Mouse (Mus musculus): ENCODE measurements at regions not wholly inside any gene's neighbourhood (a gene's known extent, or its start where the extent isn't known, plus 50 kb on each side); places are given as distances from the start of the nearest gene placed in this dataset.

DNA sequence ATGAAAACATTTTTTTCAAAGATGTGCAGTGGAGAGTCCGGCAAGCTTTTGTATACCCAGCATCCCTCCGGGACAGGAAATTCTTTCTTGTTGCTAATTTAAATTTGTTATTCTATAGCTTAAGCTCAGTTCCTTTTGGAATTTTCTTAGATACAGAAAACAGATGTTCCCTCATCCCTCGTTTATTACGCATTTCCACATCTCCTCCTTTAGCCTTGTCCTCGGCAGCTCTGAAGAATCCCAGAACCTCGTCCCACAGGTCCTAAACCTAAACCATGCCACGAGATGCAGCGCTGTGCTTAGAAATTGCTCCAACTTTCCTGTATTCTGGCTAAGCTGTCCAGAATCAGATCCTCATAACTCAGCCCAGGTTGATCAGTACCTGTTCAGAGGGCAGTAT, 332.0 kb downstream of the Adgrl2 start:
- no peak for DNase-seq

DNA sequence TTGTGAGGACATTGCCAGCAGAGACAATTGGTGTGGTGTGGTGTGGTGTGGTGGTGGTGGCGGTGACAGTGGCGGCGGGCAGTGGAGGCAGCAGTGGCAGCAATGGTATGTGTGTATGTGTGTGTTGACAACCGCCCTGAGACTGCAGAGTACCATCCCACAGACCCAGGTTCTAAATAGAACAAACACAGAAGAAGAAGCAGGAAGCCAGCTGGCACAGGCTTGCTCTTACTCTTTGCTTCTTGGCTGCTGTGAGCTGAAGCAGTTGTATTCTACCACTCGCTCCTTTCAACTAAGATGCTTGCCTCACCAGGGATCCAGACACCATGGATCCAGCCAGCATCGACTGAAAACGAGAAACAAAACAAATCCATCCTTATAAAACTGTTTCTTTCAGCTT, 334.2 kb downstream of the Adgrl2 start:
- no peak for DNase-seq

DNA sequence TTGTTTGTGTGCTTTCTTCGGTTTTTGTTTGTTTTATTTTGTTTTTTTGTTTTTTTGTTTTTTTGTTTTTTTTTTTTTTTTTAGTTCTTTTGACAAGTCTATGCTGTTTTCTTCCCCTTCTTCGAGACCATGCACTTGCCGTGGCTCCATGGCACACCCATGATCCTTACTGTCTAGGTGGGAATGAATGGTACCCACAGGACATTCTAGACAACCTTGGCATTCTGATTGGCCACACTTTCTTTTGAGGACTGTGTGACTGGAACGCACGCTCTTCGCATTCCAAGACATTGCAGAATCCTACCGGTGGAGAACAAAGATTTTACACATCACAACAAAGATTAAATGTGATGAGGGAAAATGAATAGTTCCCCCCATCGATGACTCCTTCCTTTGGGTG, 340.1 kb downstream of the Adgrl2 start:
- DNase-seq = no peak

DNA sequence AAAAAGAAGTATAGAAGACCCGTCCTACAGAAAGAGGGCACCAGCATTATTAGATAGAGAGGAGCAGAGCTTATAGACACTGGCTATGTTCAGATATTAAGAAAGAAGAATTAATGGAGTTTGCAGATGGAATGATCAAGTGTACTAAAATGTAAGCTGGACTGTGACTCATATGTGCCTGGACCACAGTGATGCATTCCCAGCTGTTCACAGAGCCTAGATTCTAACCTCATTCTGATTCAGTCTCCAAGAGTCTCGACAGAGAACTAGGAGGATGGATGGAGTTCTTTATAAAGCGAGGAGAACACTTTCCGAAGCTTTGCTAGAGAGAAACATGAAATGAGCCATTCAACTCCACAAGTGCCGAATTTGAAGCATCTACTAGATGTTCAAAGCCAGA, 345.4 kb downstream of the Adgrl2 start:
- no peak for DNase-seq

DNA sequence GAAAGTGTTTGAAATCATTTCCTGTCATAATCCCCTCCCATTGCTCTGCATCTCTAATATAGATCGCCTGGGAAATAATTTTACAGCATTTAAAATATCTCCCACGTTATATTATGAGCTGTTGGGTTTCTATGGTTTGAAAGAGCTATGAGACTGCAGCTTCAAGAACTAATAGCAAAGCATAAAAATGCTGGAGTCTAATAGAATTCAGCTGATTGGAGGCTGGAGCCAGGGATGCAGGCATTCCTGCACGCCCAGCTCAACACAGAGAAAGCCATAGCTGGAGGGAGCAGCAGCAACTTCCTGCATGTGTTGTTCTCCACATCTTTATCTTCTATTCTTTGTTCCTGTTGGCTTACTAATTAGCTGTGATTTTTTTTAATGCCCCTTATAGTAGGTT, 348.8 kb downstream of the Adgrl2 start:
- DNase-seq = no peak

DNA sequence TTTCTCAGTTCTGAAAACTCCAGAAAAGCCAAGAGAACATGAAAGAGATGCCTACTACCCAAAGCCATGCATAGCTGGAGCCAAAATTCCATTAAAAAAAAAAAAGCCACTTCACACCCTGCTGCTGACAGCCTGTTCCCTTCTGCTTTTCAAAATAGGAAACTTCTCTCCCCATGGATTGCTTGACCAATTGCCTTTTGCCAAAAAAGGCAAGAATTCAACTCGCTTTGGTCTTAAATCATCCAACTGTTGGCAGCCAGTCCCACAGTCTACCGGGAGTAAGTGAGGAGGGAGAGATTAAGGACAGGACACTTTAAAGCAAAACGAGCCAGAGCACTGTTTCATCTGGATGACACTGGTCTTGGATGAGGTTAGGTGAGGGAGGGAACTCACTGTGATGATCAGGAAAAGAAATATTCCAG, 349.7 kb downstream of the Adgrl2 start:
- no peak for DNase-seq

DNA sequence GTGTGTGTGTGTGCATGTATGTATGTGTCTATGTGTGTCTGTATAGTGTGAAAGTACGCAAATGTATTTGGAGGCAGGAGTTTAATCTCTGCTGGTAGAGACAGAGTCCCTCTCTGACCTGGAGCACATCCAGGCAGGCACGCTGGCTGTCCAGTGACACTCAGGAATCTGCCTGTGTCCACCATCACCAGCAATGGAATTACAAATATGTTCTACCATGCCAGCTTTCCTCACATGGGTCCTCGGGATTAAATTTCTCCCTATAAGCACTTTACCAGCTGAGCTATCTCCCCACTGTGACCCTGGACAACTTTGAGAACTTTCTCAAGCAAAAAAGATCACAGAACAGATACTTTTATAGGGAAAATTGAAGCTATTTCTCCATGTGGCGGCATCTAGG, 355.3 kb downstream of the Adgrl2 start:
- no peak for DNase-seq

DNA sequence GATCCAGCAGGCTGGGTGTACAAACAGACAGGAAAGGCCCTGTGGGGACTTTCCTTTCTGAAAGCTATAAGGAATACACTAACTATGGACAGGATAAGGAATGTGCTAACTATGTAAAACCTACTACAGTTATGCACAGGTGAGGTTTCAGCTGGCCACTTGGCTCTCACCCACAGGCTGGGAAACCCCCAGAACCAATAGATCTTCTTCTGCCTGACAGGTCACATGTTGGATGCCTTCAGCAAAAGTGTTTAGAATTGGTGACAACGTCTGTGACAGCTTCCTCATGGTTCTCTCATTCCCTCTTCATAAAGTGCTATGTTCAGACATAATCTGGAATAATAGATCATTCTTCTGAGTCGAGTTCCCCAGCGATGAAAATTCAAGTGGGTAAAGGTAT, 356.0 kb downstream of the Adgrl2 start:
- no peak for DNase-seq

DNA sequence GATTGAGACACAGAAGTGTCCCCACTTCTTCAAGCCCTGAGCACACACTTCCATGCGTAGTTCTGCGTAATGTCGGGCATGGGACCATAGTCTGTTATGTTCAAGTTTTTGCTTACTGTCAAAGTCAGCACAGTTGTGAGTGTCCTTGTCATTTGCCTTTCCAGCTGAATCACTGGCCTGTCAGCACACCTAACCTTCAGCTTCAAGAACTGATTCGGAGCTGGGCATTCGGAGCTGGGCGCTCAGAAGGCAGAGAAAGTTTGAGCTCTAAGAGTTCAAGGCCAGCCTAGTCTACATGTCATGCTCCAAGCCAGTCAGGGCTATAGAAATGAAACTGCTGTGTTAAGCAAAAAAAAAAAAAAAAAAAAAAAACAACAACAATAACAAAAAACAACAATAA, 357.1 kb downstream of the Adgrl2 start:
- no peak for DNase-seq

DNA sequence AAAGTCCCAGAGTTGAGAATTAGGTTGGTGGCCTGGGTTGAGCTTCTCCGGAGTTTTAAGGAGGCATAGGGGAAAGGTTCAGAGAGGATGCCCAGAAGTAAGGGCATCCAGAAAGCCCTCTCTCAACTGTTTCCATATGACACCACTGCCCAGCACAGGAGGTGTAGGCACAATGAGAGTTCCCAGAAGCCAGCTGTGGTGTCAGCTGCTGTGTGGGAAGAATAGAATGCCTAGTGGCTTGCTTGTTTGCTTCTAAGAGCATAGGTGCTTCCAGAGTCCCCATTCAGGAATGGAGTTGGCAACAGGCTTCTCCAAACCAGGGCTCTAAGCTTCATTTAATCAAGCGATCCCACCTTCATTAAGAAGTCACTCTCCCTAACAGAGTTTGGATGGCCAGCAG, 357.9 kb downstream of the Adgrl2 start:
- DNase-seq = no peak

DNA sequence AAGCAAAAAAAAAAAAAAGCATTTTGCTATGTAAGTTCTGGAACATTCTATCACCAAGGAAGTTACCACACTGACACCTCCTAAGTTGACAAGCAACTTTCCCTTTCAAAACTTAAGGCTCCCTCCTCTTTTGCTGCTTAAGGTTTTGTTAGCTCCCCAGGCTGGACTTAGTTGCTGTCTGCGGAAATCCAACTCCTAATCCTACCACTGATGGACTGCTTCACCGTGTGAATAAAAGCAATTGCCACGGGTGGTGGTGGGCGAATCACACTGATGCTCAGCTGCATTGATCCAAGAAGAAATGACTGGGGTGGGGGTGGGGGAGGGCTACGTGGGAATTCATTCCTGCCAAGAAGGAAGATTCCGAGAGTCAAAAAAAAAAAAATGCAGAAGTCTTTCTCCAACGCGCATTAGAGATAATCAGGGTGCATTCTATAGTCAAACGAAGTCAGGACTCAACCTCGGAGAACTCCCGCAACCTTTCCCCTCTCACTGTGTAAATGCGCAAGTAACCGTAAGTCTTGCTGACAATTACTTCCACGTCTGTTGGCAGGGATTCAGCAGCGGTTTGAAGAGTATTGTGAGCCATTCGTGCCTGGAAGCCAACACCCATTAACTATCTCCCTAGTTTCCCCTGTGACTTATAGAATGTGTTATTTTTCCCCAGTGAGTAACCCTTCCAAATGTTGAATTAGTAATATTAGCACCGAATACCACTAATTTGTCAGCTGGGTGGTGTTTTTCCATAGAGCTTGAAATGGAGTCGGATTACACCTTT, 358.8 kb downstream of the Adgrl2 start:
- peak; percentile 62 for DNase-seq

DNA sequence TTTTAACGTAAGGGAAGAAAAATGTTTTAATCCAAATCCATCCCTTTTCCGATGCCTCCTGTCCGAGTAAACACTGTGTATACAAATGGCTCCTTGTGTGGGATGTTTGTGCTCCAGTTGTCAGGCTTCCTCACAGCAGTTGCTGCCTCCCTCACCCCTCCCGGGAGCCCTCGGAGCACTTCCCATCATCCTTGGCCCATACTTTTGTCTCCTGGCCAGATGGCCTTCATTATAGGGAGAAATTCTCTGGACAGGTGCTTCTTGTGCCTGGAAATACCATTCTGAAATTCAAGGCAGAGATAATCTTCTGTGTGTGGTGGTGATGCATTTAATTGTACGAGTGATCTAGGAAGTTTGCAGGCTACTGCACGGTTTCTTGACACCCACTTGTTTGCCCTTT, 359.5 kb downstream of the Adgrl2 start:
- DNase-seq = peak; percentile 28

DNA sequence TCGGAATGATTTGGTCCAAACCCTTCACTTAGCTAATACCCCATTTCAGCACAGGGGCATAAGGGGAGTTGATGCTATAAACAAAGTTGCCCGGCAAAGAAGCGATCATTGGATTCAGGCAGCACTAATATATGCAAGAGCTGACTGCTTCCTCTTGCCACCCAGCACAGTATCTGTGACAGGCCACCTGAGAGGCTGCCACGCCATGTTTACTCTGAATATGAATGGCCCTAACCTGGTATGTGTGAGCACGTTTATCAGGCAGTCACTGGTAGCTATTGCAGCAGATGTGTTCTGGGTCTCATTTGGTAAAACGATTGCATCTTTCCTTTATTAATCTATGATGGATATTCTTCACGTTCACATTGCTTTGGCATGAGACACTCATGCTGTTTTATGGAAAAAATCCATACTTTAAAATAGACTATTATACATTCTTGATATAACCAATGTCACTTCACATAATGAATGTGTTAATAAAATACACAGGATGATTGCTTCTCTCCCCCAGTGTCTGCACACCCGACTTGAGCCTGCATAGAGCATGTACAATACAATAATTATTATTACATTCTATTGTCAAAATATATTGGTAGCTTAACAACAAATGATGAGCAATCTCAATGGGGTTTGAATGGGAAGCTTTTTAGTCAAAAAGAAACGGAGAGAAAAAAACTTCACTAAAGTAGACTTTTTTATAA, 375.2 kb downstream of the Adgrl2 start:
- DNase-seq = no peak

DNA sequence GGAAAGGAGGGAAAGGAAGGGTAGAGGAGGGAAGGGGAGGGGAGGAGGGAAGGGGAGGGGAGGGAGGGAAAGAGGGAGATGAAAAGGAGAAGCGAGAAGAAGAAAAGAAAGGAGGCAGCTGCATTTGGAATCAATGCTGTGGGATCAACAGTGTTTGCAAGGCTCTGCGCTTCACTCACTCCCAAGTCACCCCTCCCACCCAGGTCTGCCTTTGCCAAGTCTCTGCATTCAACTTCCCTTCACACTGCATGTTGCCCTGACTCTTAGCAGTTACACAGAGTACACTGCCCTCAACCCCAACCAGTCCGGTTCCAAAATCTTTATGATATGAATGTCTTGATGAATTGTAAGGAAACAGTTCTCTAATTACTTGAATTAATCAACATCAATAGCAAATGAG, 376.9 kb downstream of the Adgrl2 start:
- DNase-seq = no peak

DNA sequence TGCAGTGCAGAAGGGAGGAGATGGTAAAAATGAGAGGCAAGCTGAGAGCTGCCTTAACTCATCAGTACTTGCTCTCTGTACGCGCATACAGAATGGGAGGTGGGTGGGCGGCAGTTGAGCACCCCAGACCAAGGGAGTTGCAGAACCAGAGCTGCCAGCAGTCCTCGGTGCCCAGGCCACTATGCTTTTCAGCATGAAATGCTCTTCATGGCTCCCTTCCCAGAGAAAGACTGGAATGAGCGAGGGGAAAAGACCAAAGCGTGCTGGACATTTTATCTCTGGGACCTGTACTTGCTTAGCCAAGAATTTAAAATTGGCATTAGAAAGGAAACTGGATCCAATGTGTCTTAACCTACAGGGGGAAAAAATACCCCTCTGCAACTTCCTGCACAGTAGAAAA, 387.1 kb downstream of the Adgrl2 start:
- DNase-seq = no peak

DNA sequence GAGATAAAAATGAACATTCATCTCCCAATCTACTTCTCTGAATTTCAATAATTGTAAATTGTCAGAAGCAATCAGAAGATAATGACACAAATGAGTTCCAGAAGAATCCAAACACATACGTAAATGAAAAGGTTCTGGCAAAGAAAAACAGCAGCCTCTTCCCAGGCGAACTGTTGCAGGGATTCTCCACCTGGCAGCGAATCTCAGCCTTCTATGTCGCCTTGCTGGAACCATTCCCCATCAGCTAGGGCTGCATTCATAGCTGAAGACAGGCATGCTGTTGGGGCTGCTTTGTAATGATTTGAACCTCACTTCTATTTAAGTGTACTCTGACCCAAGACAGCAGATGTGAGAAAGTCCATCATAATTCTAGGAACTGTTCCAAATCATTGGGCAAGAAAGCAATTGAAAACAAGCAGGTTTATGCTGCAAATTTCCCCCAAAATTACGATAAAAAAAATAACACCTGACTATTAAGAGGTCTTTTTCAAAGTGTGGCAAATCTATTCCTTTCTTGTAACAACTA, 387.6 kb downstream of the Adgrl2 start:
- DNase-seq = no peak

DNA sequence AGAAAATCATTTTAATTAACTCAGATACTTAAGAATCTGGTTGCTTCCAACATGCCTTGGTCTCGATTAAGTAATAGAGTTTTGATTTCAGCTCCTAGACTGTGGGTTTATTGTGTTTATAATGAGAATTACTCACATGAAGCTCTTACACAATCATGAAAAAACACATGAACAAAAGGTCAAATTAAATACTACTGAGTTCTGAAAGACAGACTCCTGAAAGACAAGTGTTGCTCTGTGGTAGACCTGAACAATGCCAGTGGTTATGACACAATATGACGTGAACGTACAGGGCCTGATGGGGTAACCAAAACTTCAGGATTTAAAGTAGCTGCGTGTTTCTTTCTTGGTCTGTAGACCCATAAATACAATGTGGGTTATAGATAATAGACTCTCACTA, 394.8 kb downstream of the Adgrl2 start:
- DNase-seq = no peak

DNA sequence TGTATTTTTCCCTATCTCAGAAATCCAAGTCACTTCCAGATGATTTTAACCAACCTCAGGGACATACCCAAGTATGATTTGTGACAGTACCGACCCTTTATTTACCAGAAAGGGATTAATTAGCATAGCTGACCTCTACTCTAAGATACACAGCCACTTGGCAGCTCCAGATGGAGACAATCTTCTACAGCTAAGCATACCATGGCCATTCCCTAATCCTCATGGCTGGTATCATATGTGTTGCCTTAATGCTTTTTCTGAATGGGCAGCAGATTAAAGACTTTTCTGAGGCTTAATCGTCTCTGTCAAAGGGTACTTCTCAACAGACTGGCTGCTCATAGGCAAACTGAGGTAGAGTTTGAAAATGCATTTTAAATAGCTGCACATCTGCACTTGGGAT, 400.8 kb downstream of the Adgrl2 start:
- peak; percentile 50 for DNase-seq

DNA sequence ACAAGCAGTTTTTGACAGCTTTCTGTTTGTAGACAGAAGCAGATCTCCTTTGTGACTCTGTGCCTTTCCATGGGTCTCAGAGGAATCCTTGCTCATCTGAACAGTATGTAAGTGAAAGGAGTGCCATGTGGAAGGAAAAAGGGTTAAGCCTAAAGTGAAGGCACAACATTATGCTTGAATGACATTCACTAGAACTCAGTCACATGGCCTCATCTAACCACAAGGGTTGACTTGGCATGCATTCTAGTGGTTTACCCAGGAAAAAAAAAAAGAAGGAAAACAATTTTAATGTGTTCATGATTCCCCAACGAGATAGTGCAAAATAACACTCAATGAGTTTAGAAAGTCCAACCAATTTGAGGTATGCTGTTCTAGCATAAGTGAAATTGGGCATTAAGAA, 414.6 kb downstream of the Adgrl2 start:
- no peak for DNase-seq

DNA sequence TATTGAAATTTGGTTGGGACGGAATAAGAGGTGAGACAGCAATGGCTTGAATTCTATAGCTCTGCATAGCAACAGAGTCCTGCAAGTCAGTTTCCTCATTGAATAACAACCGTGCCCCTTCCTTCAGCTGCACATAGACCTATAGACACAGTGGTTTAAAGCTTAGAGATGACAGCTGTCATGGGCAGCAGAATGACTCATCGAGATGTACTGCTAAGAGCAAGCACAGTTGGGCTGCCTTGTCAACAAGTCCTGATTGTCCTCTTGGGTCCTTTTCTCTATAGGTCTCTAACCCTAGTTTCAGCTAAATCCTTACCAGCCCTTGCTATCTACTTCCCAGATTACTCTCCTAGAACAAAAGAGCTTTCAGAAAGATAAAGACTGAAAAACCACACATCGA, 417.9 kb downstream of the Adgrl2 start:
- no peak for DNase-seq

DNA sequence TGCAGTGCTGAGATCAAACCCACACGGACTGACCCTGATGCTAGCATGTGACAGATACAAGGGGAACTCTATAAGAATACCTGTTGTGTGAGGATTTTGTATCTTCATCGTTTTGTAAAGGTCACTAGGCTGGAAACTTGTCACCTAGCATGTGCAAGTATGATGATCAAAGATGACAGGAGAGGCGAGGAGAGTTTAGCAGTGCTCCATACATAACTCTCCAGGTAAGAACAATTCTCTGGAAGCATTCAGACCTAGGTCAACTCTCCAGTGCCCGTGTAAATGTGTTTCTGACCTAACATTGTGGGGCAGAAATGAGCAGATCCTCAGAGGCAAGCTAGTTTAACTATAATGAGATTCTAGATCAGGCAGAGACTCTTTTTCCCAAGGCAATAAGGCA, 425.6 kb downstream of the Adgrl2 start:
- no peak for DNase-seq

DNA sequence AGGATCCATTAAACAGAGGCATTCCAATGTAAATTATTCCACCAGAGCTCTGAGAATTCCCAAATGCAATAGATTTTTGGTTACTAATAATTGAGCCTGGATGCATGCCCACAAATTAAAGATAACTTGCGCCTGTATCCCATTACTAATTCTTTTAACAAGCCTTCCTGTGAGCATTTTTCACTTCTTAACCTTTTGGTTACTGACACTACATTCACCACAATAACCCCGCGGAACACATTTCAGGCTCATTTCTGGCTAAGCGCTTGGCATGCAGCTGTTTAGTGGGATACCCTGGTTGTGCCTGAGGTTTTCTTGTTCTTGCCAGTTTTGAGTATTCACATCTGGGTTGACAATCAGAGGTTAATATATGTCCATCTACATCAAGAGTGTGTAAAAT, 429.1 kb downstream of the Adgrl2 start:
- no peak for DNase-seq

DNA sequence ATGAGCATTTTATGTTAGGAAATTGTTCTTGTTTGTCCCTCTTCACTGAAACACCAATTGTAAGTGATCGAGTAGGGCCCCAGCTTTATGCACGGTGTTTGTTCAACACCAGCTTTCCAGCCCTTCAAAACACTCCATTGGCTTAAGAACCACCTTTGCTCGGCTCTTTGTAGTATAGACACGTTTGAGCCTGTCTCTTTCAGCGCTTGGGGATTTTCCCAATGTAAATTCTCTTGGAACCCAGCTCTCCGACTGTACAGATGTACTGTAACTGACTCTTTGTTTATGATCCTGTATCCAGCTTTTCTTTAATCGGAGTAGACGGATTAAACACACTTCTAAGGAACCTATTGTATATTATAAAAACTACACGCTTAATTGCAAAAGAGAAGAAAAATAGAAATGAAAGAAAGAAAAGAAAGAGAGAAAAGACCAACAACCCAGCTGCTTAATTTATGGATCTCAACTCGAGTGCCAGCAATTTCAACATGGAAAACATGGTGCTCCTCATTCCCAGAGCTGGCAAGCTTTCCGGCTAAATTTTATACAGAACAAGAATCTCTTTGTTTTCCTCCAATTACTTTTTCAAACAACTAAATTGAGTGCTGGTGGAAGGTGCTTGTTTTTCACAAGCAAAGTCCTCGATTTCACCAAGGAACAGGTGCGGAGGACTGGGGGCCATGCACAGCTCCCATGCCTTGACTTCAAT, 430.4 kb downstream of the Adgrl2 start:
- DNase-seq = no peak

DNA sequence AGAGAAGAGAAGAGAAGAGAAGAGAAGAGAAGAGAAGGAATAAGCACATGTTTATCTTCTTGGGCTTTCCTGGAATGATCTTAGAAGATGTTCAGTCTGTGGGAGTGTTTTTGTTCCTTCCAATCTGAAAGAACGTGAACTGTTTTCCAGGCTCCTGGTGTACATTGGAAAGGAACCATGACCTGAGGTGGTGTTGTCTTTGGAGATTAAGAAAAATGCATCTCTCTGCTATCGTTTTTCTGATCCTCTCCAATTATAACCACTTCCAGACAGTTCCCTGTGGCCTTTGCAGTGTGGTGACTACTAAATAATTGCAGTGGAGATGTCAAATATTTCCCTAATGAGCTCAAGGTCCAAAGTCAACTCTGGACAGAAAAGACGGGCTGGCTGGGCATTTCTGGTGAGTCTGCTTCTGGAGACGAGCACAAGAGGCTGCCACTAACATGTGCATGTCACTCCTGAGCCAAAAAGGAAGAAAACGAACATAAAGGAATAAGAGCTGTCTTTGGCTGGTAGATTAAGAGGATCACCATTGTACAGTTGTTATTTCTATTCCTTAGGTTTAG, 431.7 kb downstream of the Adgrl2 start:
- no peak for DNase-seq

All from retina, postnatal 1 day (tissue).